Mouse (Mus musculus): ENCODE results near the gene Otub1. TPM values are rescaled to one million over a fixed set of nuclear protein-coding genes. Genes with fewer than 3 reads are reported as not detected.

Otub1 gene
- total RNA-seq, 2 experiments from 2014 or later = 73.8 to 78.7 TPM

- DNase-seq = no peak
These were observed 4.0 kb upstream of the Otub1 start for GRCm38 (mm10) chr19:7209907-7210646.

GRCm38 (mm10) chr19:7205326-7205725 is 790 bp downstream of the Otub1 start:
- no peak for DNase-seq

- DNase-seq = no peak
These were observed 1.2 kb downstream of the Otub1 start for GRCm38 (mm10) chr19:7204898-7205297.

DNA sequence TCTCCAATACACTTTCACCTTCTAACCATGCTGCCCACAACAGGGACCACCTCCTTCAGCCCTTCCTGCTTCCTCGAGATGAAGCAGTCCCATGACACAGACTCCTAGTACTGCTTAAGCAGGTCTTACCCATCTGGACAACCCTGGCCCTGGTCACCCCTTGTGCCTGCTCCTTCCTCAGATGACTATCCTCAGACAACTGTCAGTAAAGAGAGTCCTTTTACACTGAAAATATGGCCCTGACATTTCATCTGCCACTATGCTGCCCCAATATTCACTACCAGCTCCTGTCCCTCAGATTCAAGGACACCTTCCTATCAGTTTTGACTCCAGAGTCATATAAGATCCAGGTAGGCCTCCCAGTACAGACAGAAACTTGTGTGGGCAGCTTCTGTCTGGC is 5.7 kb downstream of the Otub1 start:
- no peak for DNase-seq

- no peak for DNase-seq
These were observed 7.0 kb downstream of the Otub1 start for GRCm38 (mm10) chr19:7199089-7199488.

DNA sequence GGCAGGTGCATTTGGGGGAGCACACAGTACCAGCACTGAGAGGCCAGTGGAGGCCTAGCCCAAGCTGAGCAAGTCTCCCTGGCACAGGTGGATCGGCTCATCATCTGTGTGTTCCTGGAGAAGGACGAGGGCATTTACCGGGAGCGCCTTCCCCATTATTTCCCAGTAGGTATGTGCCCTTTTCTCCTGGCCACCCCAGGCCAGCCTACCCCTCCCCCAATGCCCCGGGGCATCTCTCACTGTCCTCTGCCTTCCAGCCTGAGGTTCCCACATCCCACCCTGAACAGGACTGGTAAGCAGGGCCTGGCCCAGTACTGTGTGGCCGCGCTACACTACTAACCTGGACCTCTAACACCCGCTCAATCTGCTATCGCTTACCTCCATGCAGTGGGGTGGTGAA is 8.7 kb downstream of the Otub1 start:
- no peak for DNase-seq

DNA sequence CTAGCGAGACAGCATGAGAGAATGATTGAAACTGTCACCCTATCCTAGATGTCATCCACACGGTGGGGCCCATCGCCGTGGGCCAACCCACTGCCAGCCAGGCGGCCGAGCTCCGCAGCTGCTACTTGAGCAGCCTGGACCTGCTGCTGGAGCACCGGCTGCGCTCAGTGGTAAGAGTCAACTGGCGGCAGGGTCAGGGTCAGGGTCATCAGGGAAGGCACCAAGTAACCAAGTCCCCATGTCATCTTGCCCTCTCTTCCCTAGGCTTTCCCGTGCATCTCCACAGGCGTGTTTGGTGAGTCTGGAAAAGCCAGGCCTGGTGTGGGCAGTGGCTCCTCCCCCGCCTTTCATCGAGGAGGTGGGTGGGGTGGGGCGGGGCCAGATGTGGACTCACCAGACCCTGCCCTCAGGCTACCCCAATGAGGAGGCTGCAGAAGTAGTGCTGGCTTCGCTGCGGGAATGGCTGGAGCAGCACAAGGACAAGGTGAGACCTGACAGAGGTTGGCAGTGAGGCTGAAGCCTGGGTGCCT is 9.3 kb downstream of the Otub1 start:
- peak in 1 of 2 experiments; percentile 34 for DNase-seq

DNA sequence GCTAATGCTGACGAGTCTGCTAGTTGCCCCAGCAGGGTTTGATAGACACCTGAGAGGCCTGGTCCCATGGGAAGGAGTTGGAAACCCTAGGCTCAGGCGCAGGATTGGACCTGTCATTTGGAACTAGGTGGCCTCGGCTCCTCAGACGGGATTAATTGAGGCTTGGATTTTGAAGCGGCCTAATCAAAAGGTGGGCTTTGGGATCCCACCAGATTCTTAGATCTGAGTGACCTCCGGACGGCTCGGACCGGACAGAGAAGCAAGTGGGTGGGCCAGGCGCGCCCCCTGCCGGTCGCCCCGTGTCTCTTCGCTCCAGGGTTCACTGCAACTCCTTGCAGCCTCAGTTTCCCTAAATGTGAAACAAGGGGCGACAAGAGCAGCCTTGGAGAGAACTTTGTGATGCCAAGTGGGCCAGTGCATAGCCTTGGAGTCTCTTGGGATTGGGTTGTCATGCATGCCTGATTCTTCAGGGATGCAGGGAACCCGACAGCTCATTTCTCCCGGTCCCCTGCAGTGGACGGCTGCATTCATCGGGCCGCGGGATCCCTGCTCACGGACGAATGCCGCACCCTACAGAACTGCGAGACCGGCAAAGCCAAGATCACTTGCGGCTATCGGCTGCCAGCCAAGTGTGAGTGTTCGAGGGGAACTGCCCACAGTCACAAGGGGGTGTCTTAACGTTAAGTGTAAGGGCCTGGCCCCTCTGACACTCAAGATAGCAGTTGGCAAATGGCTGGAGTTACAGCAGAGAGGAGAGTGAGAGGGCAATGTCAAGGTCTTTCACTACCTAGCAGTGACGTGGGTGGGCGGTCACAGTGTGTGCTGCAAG is 10.0 kb downstream of the Otub1 start:
- DNase-seq = peak; percentile 48 to 76

- DNase-seq = no peak
These were observed 13.6 kb downstream of the Otub1 start for GRCm38 (mm10) chr19:7192561-7192967.

GRCm38 (mm10) chr19:7191639-7192038 is 14.5 kb downstream of the Otub1 start:
- DNase-seq = no peak

DNA sequence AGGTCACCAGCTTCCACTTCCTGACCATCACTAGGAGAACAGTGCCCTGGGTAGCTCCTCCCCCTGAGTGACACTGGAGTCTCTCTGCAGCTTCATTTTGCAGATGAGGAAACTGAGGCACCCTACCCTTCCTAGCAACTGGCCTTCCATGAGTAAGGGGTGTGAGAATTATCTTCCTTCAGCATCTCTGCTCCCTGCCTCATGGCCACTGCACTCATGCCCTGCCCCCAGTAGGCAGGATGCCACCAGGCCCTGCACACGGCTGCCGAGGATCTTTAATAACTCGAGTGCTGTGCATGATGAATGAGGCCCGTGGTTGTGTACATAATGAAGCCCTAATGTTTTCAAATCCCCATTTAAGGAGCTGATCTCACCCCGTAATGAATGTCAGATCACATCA is 15.1 kb downstream of the Otub1 start:
- no peak for DNase-seq

- DNase-seq = no peak
These were observed 17.1 kb downstream of the Otub1 start for GRCm38 (mm10) chr19:7189026-7189425.

DNA sequence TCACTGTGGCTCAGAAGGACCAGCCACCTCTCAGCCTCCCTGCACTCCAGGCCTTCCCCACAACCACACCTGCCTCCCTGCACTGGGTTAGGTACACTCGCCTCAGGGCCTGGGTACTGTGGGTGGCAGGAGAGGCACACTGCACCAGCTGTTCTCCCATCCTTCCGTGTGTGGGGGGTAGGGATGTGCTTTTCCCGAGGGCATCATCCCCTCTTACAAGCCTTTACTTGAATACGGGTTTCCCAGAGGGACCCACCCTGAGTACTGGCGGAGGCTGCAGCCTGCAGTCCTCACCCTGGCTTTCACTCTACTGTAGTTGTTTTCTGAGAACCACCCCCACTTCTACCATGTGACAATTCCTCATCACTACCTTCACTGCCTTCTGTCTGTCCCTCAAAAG is 19.0 kb downstream of the Otub1 start:
- no peak for DNase-seq

DNA sequence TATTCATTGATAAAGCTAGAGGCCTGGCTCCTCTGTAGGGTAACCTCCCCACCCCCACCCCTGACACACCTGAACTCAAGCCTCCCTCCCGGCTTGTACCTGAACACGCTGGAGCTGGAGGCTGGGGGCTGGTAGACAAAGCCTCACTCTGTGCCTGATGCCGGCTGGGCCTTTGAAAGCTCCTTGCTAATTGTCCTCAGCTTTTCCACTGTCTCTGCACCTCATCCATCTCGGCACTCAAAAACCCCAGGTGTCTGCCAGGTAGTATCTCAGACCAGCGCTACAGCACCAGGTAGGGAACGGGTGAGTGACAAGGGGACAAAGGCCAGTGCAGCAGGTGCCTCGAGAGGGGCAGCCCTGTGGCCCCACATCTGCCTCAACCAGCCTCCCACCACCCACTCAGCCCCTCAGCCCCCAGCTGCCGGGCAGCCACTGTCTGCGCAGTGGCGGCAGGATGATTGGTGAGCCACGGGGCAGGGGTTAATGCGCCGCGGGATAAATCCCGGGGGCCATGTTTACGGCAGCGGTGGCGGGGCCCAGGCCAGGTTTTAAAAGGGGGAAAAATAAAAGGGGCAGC is 20.3 kb downstream of the Otub1 start:
- DNase-seq = no peak

GRCm38 (mm10) chr19:7185059-7185458 is 21.1 kb downstream of the Otub1 start:
- no peak for DNase-seq

DNA sequence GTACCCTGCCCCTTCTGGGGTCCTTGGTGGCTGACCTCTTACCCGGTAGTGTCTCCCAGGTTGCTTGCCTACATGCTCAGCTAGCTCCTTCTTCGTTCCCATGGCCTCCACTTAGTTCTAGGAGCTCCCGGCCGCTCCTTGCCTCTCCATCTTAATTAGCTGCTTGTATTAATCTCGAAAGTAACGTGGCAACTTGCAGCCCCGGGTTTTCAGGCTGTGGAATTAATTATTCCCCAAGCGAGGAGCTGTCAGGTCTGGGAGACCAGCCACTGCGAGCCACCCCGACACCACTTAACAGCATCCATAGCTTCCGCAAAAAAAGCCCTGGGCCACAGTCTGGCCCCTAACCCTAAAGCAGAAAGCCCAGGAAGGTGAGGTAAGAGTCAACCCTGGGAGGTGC is 22.7 kb downstream of the Otub1 start:
- DNase-seq = no peak

- DNase-seq = peak in 1 of 2 experiments; percentile 42
These were observed 23.7 kb downstream of the Otub1 start for GRCm38 (mm10) chr19:7182273-7182949.

DNA sequence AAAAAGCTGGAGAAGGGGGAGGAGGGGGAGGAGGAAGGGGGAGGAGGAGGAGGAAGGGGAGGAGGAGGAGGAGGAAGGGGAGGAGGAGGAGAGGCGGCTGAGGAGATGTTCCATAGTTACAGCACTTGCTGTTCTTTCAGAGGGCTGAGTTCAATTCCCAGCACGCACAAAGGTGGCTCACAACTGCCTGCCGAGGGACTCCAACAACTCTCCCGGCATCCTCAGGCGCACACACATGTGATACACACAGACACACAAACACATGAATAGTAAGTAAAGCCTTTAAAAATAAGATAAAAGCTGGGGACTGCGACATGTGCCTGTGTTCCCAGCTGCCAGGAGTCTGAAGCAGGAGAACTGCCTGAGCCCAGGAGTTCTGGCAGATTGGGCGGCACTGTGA is 24.6 kb downstream of the Otub1 start:
- no peak for DNase-seq

GRCm38 (mm10) chr19:7180756-7181405 is 25.2 kb downstream of the Otub1 start:
- peak in 1 of 2 experiments; percentile 27 for DNase-seq

DNA sequence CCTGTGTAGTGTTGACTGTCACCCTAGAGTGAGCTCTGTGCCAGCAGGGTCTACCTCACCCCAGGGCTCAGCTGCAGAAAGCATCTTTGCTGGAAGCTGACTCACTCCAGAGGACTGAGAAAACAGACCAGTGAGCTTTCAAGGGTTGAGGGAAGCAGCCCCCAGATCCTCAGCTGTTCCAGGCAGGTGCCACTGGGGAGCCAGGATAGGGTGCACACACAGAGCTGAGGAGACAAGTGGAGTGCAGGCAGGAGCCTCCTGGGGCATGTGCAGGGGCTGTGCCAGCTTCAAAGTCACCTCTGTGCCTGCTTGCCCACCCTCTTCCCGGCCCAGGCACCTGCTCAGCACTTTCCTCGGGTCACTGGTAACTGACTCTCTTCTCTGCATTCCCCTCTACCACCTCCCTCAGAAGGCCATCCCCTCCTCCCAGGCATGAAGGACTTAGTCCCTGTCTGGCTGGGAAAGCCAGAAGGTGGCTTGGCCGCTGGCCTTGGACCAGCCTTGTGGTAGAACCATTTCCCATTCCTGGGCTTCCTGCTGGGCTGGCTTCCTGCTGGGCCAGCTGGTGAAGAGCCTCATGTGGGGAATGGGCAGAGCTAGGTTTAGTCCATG is 27.2 kb downstream of the Otub1 start:
- no peak for DNase-seq

- no peak for DNase-seq
These were observed 28.2 kb downstream of the Otub1 start for GRCm38 (mm10) chr19:7177804-7178511.

All from heart, adult 18-20 months (tissue).